Mouse (Mus musculus) E14TG2a.4 (cell line): ENCODE data around the gene Kif9.

ENCODE experiments used
- CTCF ChIP-seq: conservative IDR thresholded peaks from 2 replicates; pipeline ENCODE4 v1.5.1; 2014; ENCODE audit warnings: low read length
- POU5F1 ChIP-seq: IDR thresholded peaks from 2 replicates; pipeline ENCODE4 v1.6.1; 2014; ENCODE audit warnings: low read length, borderline replicate concordance

DNA sequence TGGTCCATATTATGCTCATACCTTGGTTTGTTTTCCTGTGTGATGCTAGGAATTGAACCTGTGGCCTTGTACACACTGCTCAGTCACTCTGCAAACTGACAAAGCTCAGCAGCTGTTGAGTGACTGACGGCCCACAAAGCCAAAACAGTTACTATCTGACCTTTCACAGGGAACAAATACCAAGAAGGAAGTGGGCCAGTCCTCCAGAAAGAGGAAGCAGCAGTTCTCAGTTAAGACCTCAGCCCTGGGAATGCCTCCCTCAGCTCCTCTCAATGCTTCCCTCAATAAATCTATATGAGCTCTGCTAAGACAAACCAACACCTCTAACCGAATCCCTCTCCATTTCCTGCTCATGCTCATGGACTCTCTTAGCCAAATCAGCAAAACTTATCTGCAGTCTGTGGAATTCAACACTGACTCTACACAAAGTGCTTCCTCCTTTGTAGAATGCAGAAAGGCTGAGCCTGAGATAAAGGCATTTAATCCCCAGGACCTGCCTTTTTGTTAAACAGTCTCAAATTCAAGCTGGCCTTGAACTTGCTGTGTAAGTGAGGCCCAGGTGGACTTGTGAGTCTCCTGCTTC lies 17.5 kb upstream of the Kif9 start:
- no peak for TF ChIP-seq CTCF
- no peak for TF ChIP-seq POU5F1
